Mouse (Mus musculus) heart, adult 2 months (tissue): Measurements from ENCODE around the gene Plekhj1. TPM values are rescaled to one million over a fixed set of nuclear protein-coding genes. Genes with fewer than 3 reads are reported as not detected.

Experiments used
- DNase-seq, 2 experiments: peaks; one replicate each; pipeline ENCODE4 v3.0.0; 2021
- H3K27ac ChIP-seq: fragments of 200-600 bp; 2 replicates; pipeline ENCODE4 v1.8.1; 2022
- H3K27me3 ChIP-seq: fragments of 200-500 bp; 2 replicates; pipeline ENCODE4 v1.6.1; 2012; ENCODE audit warnings: mild to moderate bottlenecking, low read length, inconsistent platforms, mixed read lengths; ENCODE audit not compliant: control insufficient read depth, insufficient read depth
- H3K36me3 ChIP-seq: fragments of 200-500 bp; 2 replicates; pipeline ENCODE4 v1.6.1; 2012; ENCODE audit warnings: low read length, inconsistent platforms; ENCODE audit not compliant: control insufficient read depth, insufficient read depth
- H3K4me1 ChIP-seq: fragments of 200-500 bp; 2 replicates; pipeline ENCODE4 v1.6.1; 2011; ENCODE audit warnings: low read length; ENCODE audit not compliant: control insufficient read depth, insufficient read depth
- H3K4me3 ChIP-seq: fragments of 200-600 bp; 2 replicates; pipeline ENCODE4 v1.8.1; 2022
- H3K79me2 ChIP-seq: fragments of 200-500 bp; replicated peaks from 2 replicates; pipeline ENCODE4 v1.6.1; 2012; ENCODE audit warnings: mild to moderate bottlenecking, inconsistent platforms, low read length, moderate library complexity, mixed read lengths; ENCODE audit not compliant: control insufficient read depth, insufficient read depth
- H3K9ac ChIP-seq: fragments of 200-500 bp; 2 replicates; pipeline ENCODE4 v1.6.1; 2012; ENCODE audit warnings: low read depth, mild to moderate bottlenecking, control low read depth, inconsistent platforms, low read length, mixed read lengths
- CTCF ChIP-seq: fragments of 200-600 bp; IDR thresholded peaks from 2 replicates; pipeline ENCODE4 v1.8.1; 2022; ENCODE audit warnings: antibody characterized with exemption, mild to moderate bottlenecking, moderate library complexity
- EP300 ChIP-seq: fragments of 200-500 bp; IDR thresholded peaks from 2 replicates; pipeline ENCODE4 v1.6.1; 2011; ENCODE audit warnings: low read depth, low read length, control low read depth; ENCODE audit not compliant: insufficient read depth
- POLR2A ChIP-seq: fragments of 200-500 bp; IDR thresholded peaks from 2 replicates; pipeline ENCODE4 v1.6.1; 2011; ENCODE audit warnings: mild to moderate bottlenecking, low read depth, low read length, control low read depth; ENCODE audit not compliant: insufficient read depth
- WGBS: fragments of 180-500 bp; shearing (Covaris S2); methylation state at CpG from one replicate; pipeline ENCODE4 v1.1.7; 2018; 5-methylcytosine and 5-hydroxymethylcytosine counted together
- intact Hi-C: fragments of 180-260 bp; cut with DNase I; formaldehyde crosslinking; loops from one replicate; pipeline ENCODE4 v1.15.1; 2025
- polyA plus RNA-seq: library from polyadenylated mRNA; depleted of rRNA; stranded (reverse); fragments of >200 nt; gene quantifications from 2 replicates; pipeline ENCODE4 v1.2.3, GENCODE M21; 2012
- total RNA-seq, 2 experiments: library from RNA; stranded (reverse); gene quantifications; 2 replicates each; pipeline ENCODE4 v1.2.3; 2021

Gene Plekhj1
- total and polyA plus RNA-seq, 3 experiments: 28.9 to 33.0 (median 29.7) TPM

GRCm38 (mm10) chr10:80777123-80777522 lies 21.3 kb downstream of the Plekhj1 start:
- TF ChIP-seq POLR2A: no peak
- no peak for TF ChIP-seq EP300
- no peak for TF ChIP-seq CTCF
- Histone ChIP-seq H3K36me3 (peaks cover 2% of the 10 kb centered on the region; the same call in 1 of the 2 replicates), H3K9ac (no peak overlapping the region), H3K27ac (no peak overlapping the region), H3K27me3 (no peaks in the 10 kb centered on the region), H3K79me2 (no peaks in the 10 kb centered on the region), H3K4me3 (no peak overlapping the region), H3K4me1 (peaks cover 14% of the 10 kb centered on the region)
- 62% methylated on average over 5 of the region's 5 CpGs for WGBS
- intact Hi-C loops: no loop called here
- no peak for DNase-seq

DNA sequence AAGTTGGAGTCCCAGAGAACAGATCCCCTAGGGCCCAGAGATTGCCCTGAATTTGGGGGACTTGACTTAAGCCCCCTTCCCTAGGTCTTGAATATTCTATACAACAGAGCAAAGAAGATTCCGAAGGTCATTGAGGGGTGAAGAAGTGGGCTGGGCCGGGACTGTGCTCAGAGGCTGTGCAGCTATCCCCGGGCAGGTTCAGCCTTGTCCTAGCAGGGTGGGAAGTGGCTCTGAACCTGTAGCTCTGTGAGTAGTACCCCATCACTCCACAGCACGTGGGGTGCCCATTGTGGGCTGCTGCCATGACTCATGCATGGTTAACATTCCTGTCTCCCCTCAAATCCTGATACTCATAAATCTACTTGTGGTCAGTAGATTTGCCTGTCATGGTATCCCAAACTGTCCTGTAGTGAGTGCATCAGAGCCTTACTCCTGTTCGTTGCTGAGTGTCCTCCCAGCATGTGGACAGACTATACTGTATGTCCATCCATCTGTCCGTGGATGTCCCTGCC lies 22.0 kb downstream of the Plekhj1 start:
- Histone ChIP-seq H3K4me3 (no peak overlapping the region), H3K9ac (no peak overlapping the region), H3K79me2 (no peaks in the 10 kb centered on the region), H3K4me1 (peaks cover 14% of the 10 kb centered on the region), H3K27me3 (no peaks in the 10 kb centered on the region), H3K36me3 (peaks cover 2% of the 10 kb centered on the region; the same call in 1 of the 2 replicates), H3K27ac (no peak overlapping the region)
- no peak for DNase-seq
- no peak for TF ChIP-seq EP300
- TF ChIP-seq CTCF: no peak
- TF ChIP-seq POLR2A: no peak
- intact Hi-C loops: no loop called here
- 71% methylated on average over 6 of the region's 6 CpGs for WGBS

GRCm38 (mm10) chr10:80775731-80776130 lies 22.7 kb downstream of the Plekhj1 start:
- intact Hi-C loops: no loop called here
- Histone ChIP-seq H3K36me3 (peaks cover 2% of the 10 kb centered on the region; the same call in 1 of the 2 replicates), H3K4me1 (peaks cover 14% of the 10 kb centered on the region), H3K27me3 (no peaks in the 10 kb centered on the region), H3K4me3 (no peak overlapping the region), H3K79me2 (no peaks in the 10 kb centered on the region), H3K27ac (peak overlapping the region; percentile 27; the same call in 1 of the 2 replicates), H3K9ac (no peak overlapping the region)
- WGBS: 50% methylated on average over 4 of the region's 4 CpGs
- TF ChIP-seq POLR2A (no peak), EP300 (no peak), CTCF (no peak)
- DNase-seq: no peak

DNA sequence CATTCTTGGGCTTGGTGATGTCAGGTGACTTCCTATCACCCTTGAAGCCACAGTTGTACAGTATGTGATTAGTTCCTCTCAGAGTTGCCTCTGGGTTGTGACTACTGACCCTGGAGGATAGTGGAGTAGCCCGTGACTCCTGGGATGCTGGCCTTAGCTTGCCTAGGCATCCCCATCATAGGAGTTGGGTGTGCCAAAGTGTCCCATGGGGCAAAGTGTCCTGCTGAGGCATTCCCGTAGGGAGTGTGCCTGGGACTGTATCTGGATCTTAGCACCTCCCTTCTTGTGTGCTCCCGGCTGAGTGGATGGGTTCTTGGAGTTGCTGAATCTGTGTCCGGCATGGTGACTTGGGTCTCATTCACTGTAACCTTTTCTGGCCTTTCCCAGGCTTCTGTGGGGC lies 23.4 kb downstream of the Plekhj1 start:
- H3K36me3 ChIP-seq: peaks cover 2% of the 10 kb centered on the region; the same call in 1 of the 2 replicates
- intact Hi-C loops: loop anchor here (1.0 kb wide), 2 partner anchors 24 to 28 kb away; no protein-coding TSS in a partner anchor
- H3K4me3 ChIP-seq: no peak overlapping the region
- no peak for TF ChIP-seq POLR2A
- TF ChIP-seq EP300: no peak
- no peak; the same call in 1 of the 2 replicates for TF ChIP-seq CTCF
- peaks cover 14% of the 10 kb centered on the region for H3K4me1 ChIP-seq
- H3K9ac ChIP-seq: no peak overlapping the region
- no peaks in the 10 kb centered on the region for H3K27me3 ChIP-seq
- no peaks in the 10 kb centered on the region for H3K79me2 ChIP-seq
- WGBS: 52% methylated on average over 4 of the region's 4 CpGs
- DNase-seq: no peak
- H3K27ac ChIP-seq: peak overlapping the region; percentile 62

- Histone ChIP-seq H3K9ac (no peak overlapping the region), H3K27me3 (no peaks in the 10 kb centered on the region), H3K79me2 (no peaks in the 10 kb centered on the region), H3K4me1 (peaks cover 14% of the 10 kb centered on the region), H3K27ac (peak overlapping the region; percentile 72), H3K4me3 (no peak overlapping the region), H3K36me3 (peaks cover 2% of the 10 kb centered on the region; the same call in 1 of the 2 replicates)
- 28% methylated on average over 2 of the region's 2 CpGs for WGBS
- DNase-seq: peak; percentile 83 to 85
- intact Hi-C loops: loop anchor here (1.0 kb wide), 2 partner anchors 23 to 27 kb away; no protein-coding TSS in a partner anchor
- TF ChIP-seq POLR2A (peak; percentile 52; the same call in 1 of the 2 replicates), CTCF (no peak; the same call in none of the 2 replicates), EP300 (peak; percentile 97)
Measured at GRCm38 (mm10) chr10:80774549-80774948, 23.9 kb downstream of the Plekhj1 start.

GRCm38 (mm10) chr10:80773816-80774215 lies 24.6 kb downstream of the Plekhj1 start:
- TF ChIP-seq EP300 (no peak), CTCF (no peak), POLR2A (no peak)
- 54% methylated on average over 5 of the region's 5 CpGs for WGBS
- H3K36me3 ChIP-seq: peaks cover 2% of the 10 kb centered on the region; the same call in 1 of the 2 replicates
- H3K9ac ChIP-seq: no peak overlapping the region
- no peak overlapping the region for H3K4me3 ChIP-seq
- intact Hi-C loops: loop anchor here (1.0 kb wide), 2 partner anchors 23 to 27 kb away; no protein-coding TSS in a partner anchor
- no peaks in the 10 kb centered on the region for H3K79me2 ChIP-seq
- no peaks in the 10 kb centered on the region for H3K27me3 ChIP-seq
- H3K27ac ChIP-seq: peak overlapping the region; percentile 72
- no peak for DNase-seq
- peaks cover 14% of the 10 kb centered on the region for H3K4me1 ChIP-seq
